Mouse (Mus musculus): Measurements from ENCODE around the gene Syn3.

GRCm38 (mm10) chr10:86345645-86346044, 153.1 kb downstream of the Syn3 start:
- TF ChIP-seq MAFK (IDR thresholded peaks at IDR 0.05; ENCODE audit: insufficient read depth, low read depth, low read length) (no peak), HCFC1 (IDR thresholded peaks at IDR 0.05; ENCODE audit: borderline replicate concordance, insufficient read depth, low read length) (no peak)
